Mouse (Mus musculus): ENCODE data around the gene Tpmt.

Tpmt gene

DNA sequence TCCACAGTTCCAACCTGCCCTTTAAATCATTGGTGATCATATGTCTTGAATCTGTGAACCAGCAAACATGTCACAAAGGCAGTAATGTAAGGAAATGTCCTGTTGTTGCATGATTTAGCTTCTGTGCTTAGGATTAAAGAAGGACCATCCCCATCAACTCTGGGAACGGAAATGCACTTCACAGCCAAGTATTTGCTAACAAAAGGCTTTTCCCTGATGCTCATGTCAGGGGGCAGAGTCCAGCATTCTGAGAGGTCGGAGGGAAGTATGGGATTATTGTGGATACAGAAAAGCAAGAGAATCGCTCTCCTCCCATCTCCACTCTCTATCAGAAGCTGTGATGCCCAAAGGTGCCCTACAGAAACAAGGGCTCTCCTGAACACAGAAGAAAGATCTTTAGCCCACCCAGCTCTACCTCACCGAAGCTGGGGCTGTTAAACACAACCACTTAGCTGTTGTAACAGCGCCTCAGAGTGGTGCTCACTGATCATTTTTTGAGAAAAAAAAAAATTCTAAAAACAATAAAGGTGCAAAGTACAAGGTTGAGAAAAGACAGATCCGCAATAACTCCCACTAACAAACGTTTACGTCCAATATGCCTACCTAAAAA is 2.4 kb downstream of the Tpmt start:
- peak; percentile 38 for DNase-seq

- DNase-seq = peak; percentile 32
Measured at GRCm38 (mm10) chr13:47040061-47040460, 4.5 kb downstream of the Tpmt start.

GRCm38 (mm10) chr13:47037946-47038345 is 6.6 kb downstream of the Tpmt start:
- DNase-seq = no peak

DNA sequence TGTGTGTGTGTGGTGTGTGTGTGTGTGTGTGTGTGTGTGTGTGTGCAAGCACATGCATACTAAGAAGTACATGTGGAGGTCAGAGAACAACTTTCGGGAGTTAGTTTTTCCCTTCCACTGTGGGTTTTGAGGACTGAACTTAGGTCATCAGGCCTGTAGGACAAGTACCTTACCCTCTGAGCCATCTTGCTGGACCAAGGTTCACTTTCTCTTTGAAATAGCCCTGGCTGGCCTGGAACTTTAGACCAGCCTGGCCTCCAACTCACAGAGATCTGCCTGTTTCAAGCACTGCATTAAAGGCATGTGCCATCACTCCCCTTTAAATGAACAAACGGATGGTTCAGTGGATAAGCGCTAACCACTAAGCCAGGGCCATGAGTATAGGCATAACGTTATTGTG is 10.9 kb downstream of the Tpmt start:
- DNase-seq = no peak

DNA sequence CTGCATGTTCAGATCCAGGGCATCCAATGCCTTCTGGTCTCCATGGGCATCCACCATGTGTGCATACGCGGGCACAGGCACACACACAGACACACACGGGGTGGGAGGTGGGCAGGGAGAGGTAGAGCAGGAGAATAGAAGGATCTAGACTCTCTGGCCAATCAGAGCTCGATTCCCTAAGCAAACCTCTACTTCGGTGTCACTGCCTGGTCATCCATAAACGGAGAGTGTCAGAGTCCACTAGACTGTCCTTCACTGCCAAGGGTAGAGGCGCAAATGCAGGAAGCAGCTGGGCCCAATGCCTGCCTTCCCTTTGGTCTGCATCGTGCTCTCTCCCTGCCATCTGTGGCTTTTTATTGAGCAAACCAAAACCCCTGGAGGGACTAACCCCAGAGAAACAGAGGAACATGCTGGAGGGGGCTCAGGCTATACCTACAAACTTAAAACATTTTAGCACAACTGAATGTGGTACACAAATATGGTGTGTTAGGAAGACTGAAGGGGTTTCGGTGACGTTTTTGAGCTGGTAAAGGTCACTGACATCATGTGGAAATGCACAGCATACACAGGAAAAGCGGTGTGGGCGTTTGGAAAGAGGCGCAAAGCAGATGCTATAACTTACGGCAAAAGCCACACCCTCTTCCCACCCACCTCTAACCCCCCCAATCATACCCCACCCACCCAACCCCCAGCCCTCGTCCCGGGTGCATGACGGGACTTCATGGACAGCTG is 14.0 kb downstream of the Tpmt start:
- peak; percentile 57 for DNase-seq

DNA sequence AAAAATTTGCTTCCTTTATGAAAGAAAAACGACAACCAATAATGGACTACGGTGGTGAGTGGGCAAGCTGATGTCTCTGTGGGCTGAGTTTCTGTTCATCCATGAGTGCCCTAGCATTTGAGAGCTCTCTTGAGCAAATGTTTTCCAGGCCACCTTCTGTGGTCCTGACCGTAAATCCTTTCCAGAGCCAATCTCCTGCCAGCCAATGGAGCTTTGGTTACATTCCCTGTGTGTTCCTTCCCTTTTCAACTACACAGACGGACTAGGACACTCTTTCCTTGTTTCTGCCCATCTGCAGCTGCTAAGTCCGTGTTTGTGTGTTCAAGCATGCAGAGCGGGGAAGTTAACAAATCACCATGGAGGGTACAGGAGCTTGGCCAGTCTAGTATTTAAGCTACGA is 23.7 kb downstream of the Tpmt start:
- DNase-seq = no peak

GRCm38 (mm10) chr13:47019774-47020173 is 24.8 kb downstream of the Tpmt start:
- DNase-seq = peak; percentile 32

DNA sequence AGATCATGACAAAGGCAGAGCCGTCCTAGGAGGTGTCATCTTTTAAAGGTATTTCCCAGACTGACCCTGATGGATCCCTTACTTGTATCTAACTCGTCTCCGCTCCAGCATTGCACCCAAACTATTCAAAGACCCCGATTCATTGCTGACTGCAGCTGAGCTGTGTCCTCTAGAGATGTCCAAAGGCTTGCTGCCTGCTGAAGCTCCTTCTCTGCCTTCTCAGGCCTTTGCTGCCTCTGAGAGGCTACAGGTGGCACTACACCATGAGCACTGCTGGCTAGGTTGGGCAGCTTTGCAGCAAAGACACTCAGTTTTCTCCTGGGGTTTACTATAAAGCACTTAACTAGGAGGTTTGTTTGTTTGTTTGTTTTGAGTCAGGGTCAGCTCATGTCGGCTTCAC is 27.3 kb downstream of the Tpmt start:
- peak; percentile 61 for DNase-seq

- DNase-seq = no peak
Measured at GRCm38 (mm10) chr13:47015195-47015501, 29.4 kb downstream of the Tpmt start.

DNA sequence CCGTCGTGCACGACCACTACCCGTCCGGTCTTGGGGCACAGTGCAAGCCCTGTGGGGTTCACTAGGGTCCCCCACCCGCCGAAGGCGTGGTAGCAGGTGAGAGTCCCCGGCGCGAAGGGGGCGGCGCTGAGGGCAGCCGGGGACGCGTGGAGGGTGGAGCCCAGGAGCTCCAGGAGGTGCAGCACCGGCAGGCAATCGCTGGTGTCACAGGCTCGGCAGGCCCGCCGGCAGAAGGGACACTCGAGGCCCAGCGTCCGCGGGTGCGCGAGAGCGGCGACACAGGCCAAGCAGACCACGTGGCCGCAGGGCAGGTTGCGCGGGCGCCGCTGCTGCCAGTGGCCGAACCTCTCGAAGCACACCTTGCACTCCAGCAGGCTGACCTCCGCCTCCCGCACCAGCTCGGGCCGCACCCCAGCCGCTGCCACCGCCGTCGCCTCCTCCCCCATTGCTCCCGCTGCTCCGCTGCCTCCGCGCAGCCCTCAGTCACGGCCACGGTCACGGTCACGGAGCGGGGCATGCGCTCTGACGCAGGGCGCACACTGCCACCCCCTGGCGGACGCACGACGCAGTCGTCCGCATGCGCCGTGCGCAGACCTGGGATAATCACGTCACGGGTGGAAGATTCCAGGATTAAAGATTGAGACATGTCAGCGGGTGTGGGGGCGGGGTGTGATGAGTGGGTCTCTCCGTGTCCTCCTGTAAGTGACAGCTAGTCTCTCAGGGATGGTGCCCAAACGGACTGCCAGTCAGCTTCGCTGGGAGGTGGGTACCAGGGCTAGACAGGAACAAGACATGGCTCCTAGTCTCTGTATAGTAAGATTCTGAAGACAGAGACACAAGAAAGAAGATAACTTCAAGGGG is 30.0 kb downstream of the Tpmt start, which contains the start of gene Nhlrc1:
Nhlrc1 (minus strand) TSS at position 517 of the 861 bp plus-strand sequence.
- DNase-seq = peak; percentile 83

- no peak for DNase-seq
Measured at GRCm38 (mm10) chr13:47013740-47014139, 30.8 kb downstream of the Tpmt start.

DNA sequence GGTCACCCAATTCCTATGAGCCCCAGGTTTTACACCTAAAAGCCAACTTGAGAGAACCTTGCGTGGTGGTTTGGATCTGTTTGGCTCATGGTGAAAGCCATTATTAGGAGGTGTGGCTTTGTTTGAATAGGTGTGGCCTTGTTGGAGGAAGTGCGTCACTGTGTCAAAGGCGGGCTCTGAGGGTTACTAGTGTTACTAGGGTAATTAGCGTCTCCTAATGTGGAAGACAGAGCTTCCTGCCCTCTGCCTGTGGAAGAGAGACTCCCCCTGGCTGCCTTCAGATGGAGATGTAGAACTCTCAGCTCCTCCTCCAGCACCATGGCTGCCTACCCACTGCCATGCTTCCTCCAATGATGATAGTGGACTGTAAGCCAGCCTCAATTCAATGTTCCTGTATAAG is 42.9 kb downstream of the Tpmt start:
- no peak for DNase-seq

GRCm38 (mm10) chr13:46999498-46999897 is 45.0 kb downstream of the Tpmt start:
- no peak for DNase-seq

DNA sequence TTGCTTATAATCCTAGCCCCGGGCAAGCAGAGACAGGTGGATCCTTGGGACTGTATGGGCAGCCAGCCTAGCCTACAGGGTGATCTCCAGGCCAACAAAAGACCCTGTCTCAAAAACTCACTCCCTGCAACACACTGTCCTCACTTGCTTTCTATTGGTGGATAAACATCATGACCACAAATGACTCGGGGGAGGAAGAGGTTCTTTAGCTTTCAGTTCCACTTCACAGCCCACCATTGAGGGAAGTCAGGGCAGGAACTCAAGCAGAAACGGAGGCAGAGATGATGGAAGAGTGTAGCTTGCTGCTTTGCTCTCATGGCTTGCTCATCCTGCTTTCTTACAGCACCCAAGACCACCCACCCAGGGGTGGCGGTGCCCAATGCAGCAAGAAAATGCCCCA is 47.2 kb downstream of the Tpmt start:
- DNase-seq = no peak

- DNase-seq = no peak
Measured at GRCm38 (mm10) chr13:46993274-46993551, 51.3 kb downstream of the Tpmt start.

GRCm38 (mm10) chr13:46992516-46993273 is 51.8 kb downstream of the Tpmt start:
- no peak for DNase-seq

DNA sequence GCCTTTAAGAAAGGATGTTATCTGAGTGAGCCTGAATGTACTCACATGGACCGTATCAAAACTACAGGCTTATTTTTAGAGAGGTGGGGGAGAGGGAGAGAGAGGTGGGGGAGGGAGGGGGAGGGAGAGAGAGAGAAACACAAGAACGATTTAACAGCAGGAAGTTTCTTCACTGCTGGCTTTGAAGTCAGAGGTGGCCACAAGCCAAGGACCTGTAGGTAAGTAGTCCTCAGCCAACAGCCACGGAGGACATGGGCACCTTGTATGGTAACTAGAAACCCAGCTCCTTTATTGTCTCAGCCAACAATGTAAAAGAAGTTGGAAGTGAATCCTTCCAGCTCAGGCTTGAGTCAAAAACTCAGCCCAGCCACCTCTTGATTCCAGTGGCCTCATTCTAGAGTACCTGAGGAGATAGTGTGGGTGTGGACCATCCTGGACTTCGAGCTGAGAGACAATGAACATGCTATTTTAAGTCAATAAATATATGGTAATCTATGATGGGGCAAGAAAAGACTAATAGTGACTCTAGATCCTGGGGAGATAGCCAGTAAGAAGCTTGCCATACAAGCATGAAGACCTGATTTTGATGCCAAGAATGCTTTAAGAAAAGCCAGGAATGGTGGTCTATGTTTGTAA is 54.0 kb downstream of the Tpmt start:
- no peak for DNase-seq

GRCm38 (mm10) chr13:46987941-46988340 is 56.6 kb downstream of the Tpmt start:
- DNase-seq = no peak

DNA sequence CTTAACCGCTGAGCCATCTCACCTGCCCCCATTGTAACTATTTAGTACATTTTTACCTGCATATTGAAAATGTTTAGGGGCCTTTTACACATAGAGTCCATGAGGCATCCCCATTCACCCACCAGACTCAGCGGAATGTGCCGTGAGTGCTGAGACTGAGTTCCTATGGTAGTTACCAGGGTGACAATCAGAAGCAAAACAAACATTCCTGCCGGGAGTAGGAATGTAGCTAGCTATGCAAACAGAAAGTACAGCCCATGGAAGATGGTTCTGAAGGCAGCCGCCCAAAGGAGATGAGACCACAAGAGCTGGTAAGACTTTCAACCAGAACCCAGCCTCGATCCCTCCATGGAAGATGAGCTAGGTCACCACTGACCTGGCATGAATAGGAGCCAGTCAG is 58.3 kb downstream of the Tpmt start:
- DNase-seq = no peak

GRCm38 (mm10) chr13:46983878-46984277 is 60.7 kb downstream of the Tpmt start:
- no peak for DNase-seq

DNA sequence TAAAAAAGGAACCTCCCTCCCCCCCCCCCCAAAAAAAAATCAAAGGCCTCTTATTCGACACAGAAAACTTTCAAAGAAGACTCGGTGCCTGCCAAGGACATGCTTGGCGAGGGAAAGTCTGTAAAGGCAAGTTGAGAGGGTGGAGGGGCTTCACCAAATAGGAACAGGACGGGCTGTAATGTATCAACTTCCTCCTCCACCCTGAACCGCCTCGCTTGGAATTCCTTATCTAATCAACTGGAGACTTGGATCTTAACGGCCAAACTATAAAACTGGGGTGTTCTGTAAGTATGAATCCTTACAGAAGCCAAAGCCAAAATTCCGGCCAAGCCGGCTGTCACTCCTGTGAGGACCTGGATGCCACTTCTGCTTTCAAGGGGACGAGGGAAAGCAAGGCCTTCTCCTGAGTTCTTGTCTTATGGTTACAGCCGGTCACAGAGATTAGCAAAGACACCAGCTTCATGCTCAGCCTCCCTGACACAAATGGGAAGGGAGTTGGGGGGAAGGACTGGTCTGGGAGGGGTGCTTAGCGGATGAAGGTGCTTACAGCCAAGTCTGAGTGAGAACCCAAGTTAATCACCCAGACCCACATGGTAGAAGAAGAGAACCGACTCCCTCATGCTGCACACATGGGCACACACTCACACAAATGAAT is 64.6 kb downstream of the Tpmt start:
- DNase-seq = no peak

DNA sequence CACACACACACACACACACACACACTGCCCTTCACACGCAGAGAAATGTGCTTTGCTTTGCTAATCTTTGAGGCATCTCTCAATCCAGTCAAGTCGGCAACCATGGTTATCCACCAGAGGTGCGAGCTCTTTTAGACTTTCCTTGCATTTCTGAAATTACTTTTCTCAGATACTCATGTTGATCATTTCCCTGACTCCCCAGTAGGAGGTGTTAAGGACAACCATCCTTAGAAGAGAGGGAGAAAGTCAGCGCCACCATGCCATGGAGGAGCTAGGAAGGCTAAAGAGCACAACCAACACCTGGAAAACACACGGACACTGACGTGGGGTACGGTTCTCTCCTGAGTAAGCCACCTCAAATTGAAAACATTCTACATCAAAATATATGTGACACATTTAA is 68.0 kb downstream of the Tpmt start:
- DNase-seq = no peak
